Mouse (Mus musculus): ENCODE data around the gene Vti1a.

GRCm38 (mm10) chr19:55571486-55571885, 255.4 kb downstream of the Vti1a start:
- TF ChIP-seq MAFK (IDR thresholded peaks at IDR 0.05; ENCODE audit: insufficient read depth, low read depth, low read length) (peak; percentile 66; the same call in 1 of the 2 replicates), ZC3H11A (IDR thresholded peaks at IDR 0.05; ENCODE audit: borderline replicate concordance, low read depth, low read length) (no peak), HCFC1 (IDR thresholded peaks at IDR 0.05; ENCODE audit: borderline replicate concordance, insufficient read depth, low read length) (no peak), ZNF384 (IDR thresholded peaks at IDR 0.05; ENCODE audit: low read depth, low read length) (no peak), CHD2 (IDR thresholded peaks at IDR 0.05; ENCODE audit: low read depth, low read length) (no peak)

Data from ES-E14 (cell line).